Mouse (Mus musculus) frontal cortex, postnatal 25 days (tissue): Measurements from ENCODE around the gene Gm29797.

ENCODE experiments used
- DNase-seq, 2 experiments: peaks; one replicate each; pipeline ENCODE4 v3.0.0; 2022; ENCODE audit warnings: low spot score in 2 of 2

Gm29797 gene

GRCm38 (mm10) chr2:181656734-181657133 lies at the start of gene Gm29797:
Gene Gm29797 (plus strand): TSS chr2:181657034.
- no peak for DNase-seq

- DNase-seq = no peak
Observed at GRCm38 (mm10) chr2:181618761-181619495, 37.9 kb upstream of the Gm29797 start.

- DNase-seq = no peak
Observed at GRCm38 (mm10) chr2:181623401-181623800, 33.4 kb upstream of the Gm29797 start.

GRCm38 (mm10) chr2:181628471-181628870 lies 28.4 kb upstream of the Gm29797 start:
- DNase-seq = no peak

DNA sequence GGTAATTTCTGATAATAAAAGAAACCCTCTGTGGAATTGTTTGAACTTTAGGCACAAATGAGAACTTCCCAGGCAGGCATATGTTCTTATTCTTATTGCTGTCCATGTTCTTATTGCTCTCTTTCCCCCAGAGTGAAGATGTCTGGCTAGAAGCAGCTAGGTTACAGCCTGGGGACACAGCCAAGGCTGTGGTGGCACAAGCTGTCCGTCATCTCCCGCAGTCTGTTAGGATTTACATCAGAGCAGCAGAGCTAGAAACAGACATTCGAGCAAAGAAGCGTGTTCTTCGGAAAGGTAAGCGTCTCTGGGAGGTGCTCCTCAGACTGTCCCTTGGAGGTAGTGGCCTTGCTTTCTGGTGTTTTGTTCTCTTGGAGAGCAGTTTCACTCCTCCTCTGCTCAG lies 24.2 kb upstream of the Gm29797 start:
- DNase-seq = no peak

GRCm38 (mm10) chr2:181635865-181636264 lies 21.0 kb upstream of the Gm29797 start:
- DNase-seq = no peak

GRCm38 (mm10) chr2:181644361-181644760 lies 12.5 kb upstream of the Gm29797 start:
- no peak for DNase-seq

GRCm38 (mm10) chr2:181645666-181646065 lies 11.2 kb upstream of the Gm29797 start:
- no peak for DNase-seq

DNA sequence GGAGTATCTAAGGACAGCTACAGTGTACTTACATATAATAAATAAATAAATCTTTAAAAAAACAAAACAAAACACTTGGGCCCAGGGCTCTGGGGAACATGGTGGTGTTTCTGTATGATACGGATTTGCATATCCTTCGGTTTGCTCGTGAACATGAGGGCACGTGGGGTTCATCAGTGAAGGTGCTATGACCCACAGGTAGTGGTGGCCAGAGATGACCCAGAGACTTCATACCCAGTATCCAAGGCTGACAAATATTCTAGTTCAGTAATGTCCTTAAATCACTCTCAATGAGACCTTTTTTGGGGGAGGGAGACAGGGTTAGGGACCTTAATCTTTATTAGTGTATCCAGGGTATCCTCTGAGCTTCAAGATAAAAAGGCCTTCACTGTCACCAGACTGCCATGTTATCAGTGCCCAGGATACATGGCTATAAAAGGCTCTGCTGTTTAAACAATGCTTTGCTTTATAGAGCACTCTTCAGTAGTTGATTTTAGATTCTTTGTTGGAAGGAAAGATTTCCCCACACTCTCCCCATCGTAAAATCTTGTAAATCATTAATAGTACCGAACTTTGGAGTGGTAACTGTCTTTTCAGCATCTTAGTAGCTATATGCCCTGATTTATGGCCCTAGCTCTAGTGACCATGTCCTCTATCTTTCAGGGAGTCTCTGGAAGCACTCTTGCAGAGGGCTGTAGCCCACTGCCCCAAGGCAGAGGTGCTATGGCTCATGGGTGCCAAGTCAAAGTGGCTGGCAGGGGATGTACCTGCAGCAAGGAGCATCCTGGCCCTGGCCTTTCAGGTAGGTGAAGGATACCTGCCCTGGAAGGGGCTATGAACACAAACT lies 10.0 kb upstream of the Gm29797 start:
- no peak for DNase-seq

DNA sequence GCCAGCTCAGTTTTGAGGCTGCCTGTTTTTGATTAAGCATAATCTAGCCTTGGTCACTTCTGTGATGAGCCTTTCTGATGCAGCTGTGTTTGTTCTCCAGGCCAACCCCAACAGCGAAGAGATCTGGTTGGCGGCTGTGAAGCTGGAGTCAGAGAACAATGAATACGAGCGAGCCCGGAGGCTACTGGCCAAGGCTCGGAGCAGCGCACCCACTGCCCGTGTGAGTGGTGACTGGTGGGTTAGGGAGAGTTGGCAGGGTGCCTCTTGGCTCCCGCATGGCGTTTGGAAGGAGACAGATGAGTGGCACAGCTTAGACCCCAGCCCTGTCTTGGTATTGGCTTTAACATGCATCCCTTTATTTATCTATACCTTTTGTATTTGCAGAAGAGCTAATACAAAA lies 7.9 kb upstream of the Gm29797 start:
- DNase-seq = no peak

- no peak for DNase-seq
Observed at GRCm38 (mm10) chr2:181653065-181653464, 3.8 kb upstream of the Gm29797 start.

DNA sequence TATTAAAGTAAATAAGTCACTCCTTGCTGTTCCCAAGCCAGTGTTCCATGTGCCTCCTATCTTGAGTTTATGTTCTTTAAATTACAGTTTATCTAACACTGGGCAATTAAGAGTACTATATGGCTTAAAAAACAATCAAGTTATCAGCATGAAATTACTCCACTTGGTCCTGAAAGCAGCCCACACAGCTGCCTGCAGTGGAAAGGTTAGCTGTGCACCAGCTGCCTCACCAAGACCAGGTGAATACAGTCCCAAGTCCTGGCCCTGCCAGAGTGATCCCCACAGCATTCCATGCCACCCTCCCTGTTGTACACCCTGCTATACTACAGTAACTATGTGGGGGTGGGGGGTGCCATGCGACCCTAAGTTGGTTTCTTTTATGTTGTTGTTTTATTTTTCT lies 3.3 kb upstream of the Gm29797 start:
- no peak for DNase-seq

- no peak for DNase-seq
Observed at GRCm38 (mm10) chr2:181657441-181657840, 607 bp downstream of the Gm29797 start.

DNA sequence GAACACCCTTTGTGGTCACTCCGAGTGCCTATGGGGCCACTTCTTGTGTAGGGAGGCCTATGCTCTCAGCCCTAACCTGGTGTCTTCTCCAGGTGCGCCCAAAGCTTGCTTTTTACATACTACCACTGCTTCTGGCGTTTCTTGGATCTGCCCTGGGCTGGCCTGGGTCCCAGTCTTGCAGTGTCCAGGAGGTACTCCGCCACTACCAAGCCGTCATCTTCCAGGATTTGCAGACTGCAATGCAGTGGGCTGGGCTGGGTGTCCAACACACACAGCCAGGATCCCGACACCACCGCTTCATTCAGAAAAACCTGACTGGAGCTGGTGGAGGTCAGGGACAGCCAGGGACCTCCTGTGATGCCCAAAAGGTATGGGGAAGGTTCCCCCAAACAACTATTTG lies 1.7 kb downstream of the Gm29797 start:
- no peak for DNase-seq

DNA sequence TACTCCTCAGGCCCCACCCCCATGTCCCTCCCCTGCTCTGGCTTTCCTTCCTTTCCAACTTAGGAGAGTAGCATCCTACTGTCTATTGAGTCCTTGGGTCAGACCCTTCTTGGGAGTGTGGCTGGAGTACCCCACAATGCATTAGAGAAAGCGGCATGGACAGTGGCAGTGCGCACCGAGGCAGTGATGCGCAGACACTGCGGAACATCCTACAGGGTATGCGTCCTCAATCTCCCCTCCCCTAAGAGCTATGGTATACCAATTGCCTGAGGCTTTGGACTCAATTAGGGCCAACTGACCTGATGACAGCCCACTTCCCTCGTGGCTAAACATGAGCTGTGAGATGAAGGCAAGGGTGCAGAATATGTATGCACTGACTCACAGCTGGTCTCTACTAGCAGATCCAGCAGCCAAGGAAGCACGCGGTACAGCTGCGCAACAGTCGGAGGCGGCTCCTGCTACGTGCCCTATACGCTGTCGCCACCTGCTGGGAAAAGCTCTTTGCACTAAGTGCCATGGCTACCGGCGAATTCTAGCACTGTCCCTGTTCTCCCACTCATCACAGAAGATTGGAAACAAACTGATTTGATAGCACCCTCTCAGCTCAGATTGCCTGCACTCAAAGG lies 2.2 kb downstream of the Gm29797 start:
- peak in 1 of 2 experiments; percentile 46 for DNase-seq

- peak; percentile 60 to 76 for DNase-seq
Observed at GRCm38 (mm10) chr2:181659609-181660055, 2.8 kb downstream of the Gm29797 start.

DNA sequence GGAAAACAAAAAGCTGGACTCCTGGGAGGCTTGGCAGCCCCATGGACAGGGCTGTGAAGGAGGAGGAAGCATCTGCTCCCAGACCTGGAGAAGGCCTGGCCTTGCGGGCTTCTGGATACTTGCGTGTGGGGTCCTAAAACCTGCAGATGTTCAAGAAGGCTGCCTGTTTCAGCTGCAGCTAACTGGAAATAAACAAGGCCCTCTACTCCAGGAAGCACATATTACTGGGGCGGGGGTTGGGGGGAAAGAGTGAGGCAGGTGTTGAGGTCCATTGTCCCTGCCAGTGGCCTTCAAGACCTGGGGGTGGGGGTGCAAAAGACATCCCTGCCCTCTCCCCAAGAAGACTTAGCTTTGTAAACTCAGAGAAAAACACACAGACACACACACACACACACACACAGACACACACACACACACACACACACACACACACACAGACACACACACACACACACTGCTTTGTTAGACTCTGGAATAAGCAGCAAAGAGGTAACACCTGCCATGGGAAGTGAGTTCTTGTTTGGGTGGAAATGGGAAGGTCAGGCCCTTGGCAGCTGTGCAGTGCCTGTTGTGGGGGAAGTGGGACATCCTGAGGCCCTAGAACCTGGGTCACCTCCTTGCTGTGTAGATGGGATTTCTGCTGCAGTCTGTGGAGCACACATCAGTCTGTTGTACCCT lies 5.9 kb downstream of the Gm29797 start:
- no peak for DNase-seq

DNA sequence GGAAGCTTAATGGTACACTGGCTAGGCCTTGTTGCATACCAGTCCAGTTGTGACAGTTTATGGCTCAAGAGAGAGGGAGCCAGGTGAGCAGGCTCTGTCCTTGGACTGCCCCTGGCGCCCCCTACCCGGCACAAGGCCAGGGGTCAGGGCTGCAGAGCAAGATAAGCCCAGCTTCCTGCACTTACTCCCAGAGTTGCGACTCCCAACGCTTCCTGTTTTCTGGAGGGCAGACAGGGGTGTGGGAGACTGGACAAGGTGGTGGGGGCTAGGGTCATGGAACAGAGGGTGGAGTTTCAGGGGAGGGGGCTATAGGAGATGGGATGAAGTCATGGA lies 6.4 kb downstream of the Gm29797 start:
- no peak for DNase-seq

- DNase-seq = no peak
Observed at GRCm38 (mm10) chr2:181670285-181670912, 13.6 kb downstream of the Gm29797 start.

- no peak for DNase-seq
Observed at GRCm38 (mm10) chr2:181670913-181671311, 14.1 kb downstream of the Gm29797 start.

- no peak for DNase-seq
Observed at GRCm38 (mm10) chr2:181671326-181671725, 14.5 kb downstream of the Gm29797 start, which contains the start of gene Sox18. Gene Sox18 (minus strand): TSS chr2:181671640.
